Mouse (Mus musculus) liver, adult 10 weeks (tissue): ENCODE measurements around the gene Gm2974. TPM values are rescaled to one million over a fixed set of nuclear protein-coding genes. Genes with fewer than 3 reads are reported as not detected.

Experiments
- polyA plus RNA-seq: library from polyadenylated mRNA; stranded (reverse); fragments of 350-450 nt; fragmentation: Illumina TruSeq; extraction: RNeasy Lipid Tissue Mini Kit (QIAGEN cat#74804); gene quantifications from one replicate; pipeline ENCODE4 v1.2.3, GENCODE M21; 2014; ENCODE audit warnings: low read depth, low replicate concordance

Gm2974 gene
- polyA plus RNA-seq, result not detected

GRCm38 (mm10) chr14:4182491-4183210 is at the start of gene Gm2974:
Gene Gm2974, plus strand, starts transcription at chr14:4182576.

GRCm38 (mm10) chr14:4164730-4165129 is 17.6 kb upstream of the Gm2974 start, which contains the start of gene Gm3127:
Gene Gm3127, plus strand, starts transcription at chr14:4165030.

GRCm38 (mm10) chr14:4249331-4249730 is 67.0 kb downstream of the Gm2974 start, which contains the start of gene Gm3138:
Gene Gm3138, plus strand, starts transcription at chr14:4249631.

Other genes starting within 250 kb of the Gm2974 start
- gene Gm3095, start 219.0 kb upstream of the Gm2974 start, polyA plus RNA-seq, result not detected
- not detected for gene Gm3099, start 184.2 kb upstream of the Gm2974 start, polyA plus RNA-seq
- not detected for gene Gm5796, start 158.6 kb upstream of the Gm2974 start, polyA plus RNA-seq
- not detected for gene Gm3115, start 98.5 kb upstream of the Gm2974 start, polyA plus RNA-seq
- not detected for gene Gm8108, start 72.0 kb upstream of the Gm2974 start, polyA plus RNA-seq
- gene Gm3127, start 17.5 kb upstream of the Gm2974 start, polyA plus RNA-seq, result not detected
- gene Gm3138, start 67.1 kb downstream of the Gm2974 start, polyA plus RNA-seq, result not detected
- gene Gm3149, start 134.7 kb downstream of the Gm2974 start, polyA plus RNA-seq, result not detected
- gene 2610042L04Rik, start 152.2 kb downstream of the Gm2974 start, polyA plus RNA-seq, result not detected
- not detected for gene Gm3159, start 214.9 kb downstream of the Gm2974 start, polyA plus RNA-seq
- gene Gm3164, start 232.9 kb downstream of the Gm2974 start, polyA plus RNA-seq, result not detected
- gene Gm3173, start 248.4 kb downstream of the Gm2974 start, polyA plus RNA-seq, result not detected